Mouse (Mus musculus): Measurements from ENCODE around the gene Rtl10.

GRCm38 (mm10) chr16:18490281-18490680 is 8.4 kb upstream of the Rtl10 start:
- no peak for TF ChIP-seq CTCF (IDR thresholded peaks at IDR 0.05; ENCODE audit: low read depth, low read length)
- no peak for TF ChIP-seq POLR2A (IDR thresholded peaks at IDR 0.05; ENCODE audit: extremely low read depth, insufficient read depth, low read length)

Data from liver, adult 2 months (tissue).